Mouse (Mus musculus): ENCODE results near the gene Socs7. TPM values are rescaled to one million over a fixed set of nuclear protein-coding genes. Genes with fewer than 3 reads are reported as not detected.

Socs7 gene
- polyA plus RNA-seq, 2 experiments: 2.6 to 13.7 TPM

DNA sequence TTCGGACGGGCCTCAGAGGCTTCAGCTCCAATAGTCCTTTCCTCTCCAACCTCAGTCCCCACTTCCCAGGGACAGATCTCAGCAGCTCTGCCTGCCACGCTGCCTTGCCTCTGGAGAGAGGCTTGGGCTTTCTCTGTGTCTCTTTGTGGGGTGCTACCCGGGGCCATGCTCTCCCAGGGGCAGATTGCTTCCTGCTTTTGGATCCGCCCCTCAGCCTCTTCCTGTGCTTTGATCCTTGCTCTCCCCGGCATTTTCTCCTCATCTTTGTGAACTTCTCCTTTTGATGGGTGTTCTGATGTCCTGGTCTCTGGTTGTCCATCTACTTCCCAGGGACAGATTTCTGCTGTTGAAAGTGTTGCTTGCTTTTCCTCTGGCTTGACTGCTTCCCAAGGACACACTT is 26.1 kb upstream of the Socs7 start:
- ATAC-seq (ENCODE audit: low FRiP score, low read depth): no peak
- H3K27ac ChIP-seq (replicated peaks; ENCODE audit: low read depth, low read length): no peak overlapping the region

DNA sequence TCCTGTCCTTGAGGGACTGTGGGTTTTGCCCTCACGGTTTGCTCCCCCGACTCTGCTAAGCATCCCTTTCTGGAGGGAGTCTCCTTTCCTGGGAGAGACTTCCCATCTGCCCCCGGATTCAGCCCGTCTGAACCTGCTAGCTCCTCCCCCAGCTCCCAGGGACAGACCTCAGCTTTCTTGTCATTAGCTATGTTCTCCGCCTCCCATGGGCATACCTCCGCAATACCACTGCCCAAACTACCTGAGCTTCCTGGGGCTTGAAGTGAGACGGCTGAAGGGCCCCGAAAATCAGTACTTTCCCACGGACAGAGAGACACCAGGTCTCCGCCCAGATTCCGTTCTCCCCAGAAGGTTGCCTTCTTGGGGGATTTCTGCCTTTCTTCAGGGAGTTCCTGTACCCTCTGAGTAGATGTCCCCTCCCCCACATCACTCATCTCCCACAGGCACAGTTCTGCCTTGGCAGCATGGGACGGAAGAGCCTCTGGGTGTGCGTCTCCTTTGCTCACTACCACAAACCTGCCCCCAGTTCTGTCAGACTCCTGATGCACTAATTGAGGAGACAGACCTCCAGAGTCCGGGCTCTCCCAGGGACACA is 25.5 kb upstream of the Socs7 start:
- Histone ChIP-seq H3K9ac (ENCODE audit: low read depth, low read length, severe bottlenecking) (no peak overlapping the region), H3K27ac (replicated peaks; ENCODE audit: low read depth, low read length) (no peak overlapping the region), H3K27me3 (ENCODE audit: control insufficient read depth, insufficient read depth, low read length) (no peaks in the 10 kb centered on the region), H3K4me3 (replicated peaks; ENCODE audit: low read length) (no peak overlapping the region), H3K4me2 (replicated peaks; ENCODE audit: low read depth, low read length, severe bottlenecking) (no peak overlapping the region), H3K9me3 (ENCODE audit: control insufficient read depth, low read length) (no peaks in the 10 kb centered on the region), H3K36me3 (ENCODE audit: control insufficient read depth, insufficient read depth, low read length) (no peaks in the 10 kb centered on the region), H3K4me1 (ENCODE audit: control insufficient read depth, insufficient read depth, low read length) (peaks cover 14% of the 10 kb centered on the region)
- 62% methylated on average over 14 of the region's 14 CpGs for WGBS
- ATAC-seq (ENCODE audit: low FRiP score, low read depth) (no peak), DNase-seq (ENCODE audit: low spot score) (no peak)
- no peak for TF ChIP-seq POLR2A (IDR thresholded peaks at IDR 0.05; ENCODE audit: borderline replicate concordance, extremely low read depth, insufficient read depth, insufficient read length)

More for the DNA sequence above, 26.1 kb upstream of the Socs7 start:
- Histone ChIP-seq H3K9ac (ENCODE audit: low read depth, low read length, severe bottlenecking) (peak overlapping the region; percentile 7; the same call in 1 of the 2 replicates), H3K4me1 (ENCODE audit: control insufficient read depth, insufficient read depth, low read length) (peaks cover 14% of the 10 kb centered on the region), H3K4me2 (replicated peaks; ENCODE audit: low read depth, low read length, severe bottlenecking) (no peak overlapping the region), H3K27me3 (ENCODE audit: control insufficient read depth, insufficient read depth, low read length) (no peaks in the 10 kb centered on the region), H3K9me3 (ENCODE audit: control insufficient read depth, low read length) (no peaks in the 10 kb centered on the region), H3K36me3 (ENCODE audit: control insufficient read depth, insufficient read depth, low read length) (no peaks in the 10 kb centered on the region), H3K4me3 (replicated peaks; ENCODE audit: low read length) (no peak overlapping the region)
- no peak for TF ChIP-seq POLR2A (IDR thresholded peaks at IDR 0.05; ENCODE audit: borderline replicate concordance, extremely low read depth, insufficient read depth, insufficient read length)
- no peak for DNase-seq (ENCODE audit: low spot score)
- whole genome bisulfite sequencing: 41% methylated on average over 6 of the region's 6 CpGs

DNA sequence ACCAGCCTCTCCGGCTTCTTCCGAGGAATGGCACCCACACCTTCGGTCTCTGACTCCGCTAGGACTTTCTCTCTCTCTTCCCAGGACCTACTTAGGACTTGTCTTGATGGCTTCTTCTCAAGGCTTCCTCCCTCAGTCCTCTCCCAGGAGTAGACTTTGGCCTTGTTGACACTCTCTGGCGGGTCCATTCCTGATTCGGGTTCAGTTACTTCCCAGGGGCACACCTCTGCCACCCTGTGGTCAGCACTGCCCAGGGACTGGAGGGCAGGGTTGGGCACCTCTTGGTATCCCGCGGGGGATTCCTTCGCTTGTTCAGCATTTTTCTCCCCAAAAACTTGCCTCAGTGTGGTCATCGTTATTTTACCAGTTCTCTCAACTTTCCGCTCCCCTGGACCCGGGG is 25.0 kb upstream of the Socs7 start:
- Histone ChIP-seq H3K36me3 (ENCODE audit: control insufficient read depth, insufficient read depth, low read length) (no peaks in the 10 kb centered on the region), H3K4me3 (replicated peaks; ENCODE audit: low read length) (no peak overlapping the region), H3K9me3 (ENCODE audit: control insufficient read depth, low read length) (no peaks in the 10 kb centered on the region), H3K4me1 (ENCODE audit: control insufficient read depth, insufficient read depth, low read length) (peaks cover 14% of the 10 kb centered on the region), H3K9ac (ENCODE audit: low read depth, low read length, severe bottlenecking) (no peak overlapping the region), H3K4me2 (replicated peaks; ENCODE audit: low read depth, low read length, severe bottlenecking) (no peak overlapping the region), H3K27me3 (ENCODE audit: control insufficient read depth, insufficient read depth, low read length) (no peaks in the 10 kb centered on the region), H3K27ac (replicated peaks; ENCODE audit: low read depth, low read length) (no peak overlapping the region)
- DNase-seq (ENCODE audit: low spot score) (no peak), ATAC-seq (ENCODE audit: low FRiP score, low read depth) (no peak)
- 86% methylated on average over 12 of the region's 12 CpGs for WGBS
- no peak for TF ChIP-seq POLR2A (IDR thresholded peaks at IDR 0.05; ENCODE audit: borderline replicate concordance, extremely low read depth, insufficient read depth, insufficient read length)

DNA sequence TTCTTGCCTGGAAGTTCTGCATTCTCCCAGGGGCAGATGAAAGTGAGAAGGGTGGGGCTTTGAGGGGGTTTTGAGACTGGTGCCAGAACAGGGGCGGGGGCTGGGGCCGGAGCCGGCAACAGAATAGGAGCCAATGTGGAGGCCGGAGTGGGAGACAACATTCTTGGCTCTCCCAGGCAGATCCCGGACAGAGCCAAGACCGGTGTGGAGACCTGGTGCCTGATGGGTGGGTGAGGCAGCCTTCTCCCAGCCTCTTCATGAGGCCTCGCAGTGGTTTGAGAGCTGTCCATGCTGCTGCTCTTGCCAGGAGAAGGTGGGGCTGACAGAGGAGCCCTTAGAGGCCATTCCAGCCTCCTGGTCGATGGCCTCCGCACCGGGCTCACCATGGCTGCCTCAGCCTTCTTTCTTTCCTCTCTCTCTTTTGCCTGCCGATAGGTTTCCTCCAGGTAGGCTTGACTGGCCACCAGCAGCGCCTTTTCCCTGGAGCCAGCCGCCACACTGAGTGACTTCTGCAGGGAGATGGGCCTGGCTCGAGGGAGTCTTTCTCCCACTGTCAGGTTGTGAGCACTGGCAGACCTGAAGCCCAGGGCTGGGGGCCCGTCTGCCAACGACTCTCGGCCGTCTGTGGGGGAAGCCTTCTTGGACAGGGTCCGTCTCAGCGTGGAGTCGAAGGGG is 23.9 kb upstream of the Socs7 start:
- H3K4me2 ChIP-seq (replicated peaks; ENCODE audit: low read depth, low read length, severe bottlenecking): peak overlapping the region; percentile 38
- no peaks in the 10 kb centered on the region for H3K27me3 ChIP-seq (ENCODE audit: control insufficient read depth, insufficient read depth, low read length)
- H3K4me3 ChIP-seq (replicated peaks; ENCODE audit: low read length): 0 out of 2 replicates have a peak overlapping the region, but pooled peaks have one; percentile 1
- H3K36me3 ChIP-seq (ENCODE audit: control insufficient read depth, insufficient read depth, low read length): no peaks in the 10 kb centered on the region
- 43% methylated on average over 21 of the region's 21 CpGs for WGBS
- no peak for TF ChIP-seq POLR2A (IDR thresholded peaks at IDR 0.05; ENCODE audit: borderline replicate concordance, extremely low read depth, insufficient read depth, insufficient read length)
- peak overlapping the region; percentile 34; the same call in 1 of the 2 replicates for H3K9ac ChIP-seq (ENCODE audit: low read depth, low read length, severe bottlenecking)
- ATAC-seq (ENCODE audit: low FRiP score, low read depth): peak; percentile 72; the same call in 1 of the 2 replicates
- H3K4me1 ChIP-seq (ENCODE audit: control insufficient read depth, insufficient read depth, low read length): peaks cover 14% of the 10 kb centered on the region
- H3K9me3 ChIP-seq (ENCODE audit: control insufficient read depth, low read length): no peaks in the 10 kb centered on the region
- peak overlapping the region; percentile 74 for H3K27ac ChIP-seq (replicated peaks; ENCODE audit: low read depth, low read length)
- DNase-seq (ENCODE audit: low spot score): peak; percentile 56

DNA sequence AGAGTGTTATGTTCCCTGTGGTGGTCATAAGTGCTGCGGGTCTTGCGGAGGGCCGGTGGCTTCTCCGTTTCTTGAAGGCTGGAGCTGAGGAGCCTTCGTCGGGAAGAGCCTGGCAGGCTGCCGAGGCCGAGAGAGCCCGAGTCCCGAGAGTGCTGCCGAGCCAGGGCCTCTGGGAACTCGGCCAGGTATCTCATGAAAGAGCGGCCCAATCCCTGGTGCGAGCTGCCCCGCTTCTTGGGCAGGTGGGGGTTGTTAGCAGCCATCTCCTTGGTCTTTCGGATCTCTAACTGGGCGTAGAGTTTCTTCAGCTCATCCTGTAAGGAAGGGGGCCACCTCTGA is 23.4 kb upstream of the Socs7 start:
- H3K36me3 ChIP-seq (ENCODE audit: control insufficient read depth, insufficient read depth, low read length): no peaks in the 10 kb centered on the region
- peak; percentile 48 for DNase-seq (ENCODE audit: low spot score)
- no peak for ATAC-seq (ENCODE audit: low FRiP score, low read depth)
- H3K27me3 ChIP-seq (ENCODE audit: control insufficient read depth, insufficient read depth, low read length): no peaks in the 10 kb centered on the region
- no peak for TF ChIP-seq POLR2A (IDR thresholded peaks at IDR 0.05; ENCODE audit: borderline replicate concordance, extremely low read depth, insufficient read depth, insufficient read length)
- H3K4me1 ChIP-seq (ENCODE audit: control insufficient read depth, insufficient read depth, low read length): peaks cover 14% of the 10 kb centered on the region
- 35% methylated on average over 17 of the region's 17 CpGs for WGBS
- H3K9me3 ChIP-seq (ENCODE audit: control insufficient read depth, low read length): no peaks in the 10 kb centered on the region
- H3K4me3 ChIP-seq (replicated peaks; ENCODE audit: low read length): 0 out of 2 replicates have a peak overlapping the region, but pooled peaks have one; percentile 1
- H3K4me2 ChIP-seq (replicated peaks; ENCODE audit: low read depth, low read length, severe bottlenecking): peak overlapping the region; percentile 38
- peak overlapping the region; percentile 34; the same call in 1 of the 2 replicates for H3K9ac ChIP-seq (ENCODE audit: low read depth, low read length, severe bottlenecking)
- H3K27ac ChIP-seq (replicated peaks; ENCODE audit: low read depth, low read length): peak overlapping the region; percentile 74; the same call in 1 of the 2 replicates

Measured in limb, embryonic 14.5 days (tissue).